Mouse (Mus musculus): Measurements from ENCODE around the gene Rptor. TPM values are rescaled to one million over a fixed set of nuclear protein-coding genes. Genes with fewer than 3 reads are reported as not detected.

The Rptor gene
- total RNA-seq, 1 experiment from 2014 or later, result 21.4 TPM

- no peak for ATAC-seq (ENCODE audit: extremely low read depth, insufficient number of reproducible peaks, low FRiP score, poor library complexity, severe bottlenecking)
These were observed 2.4 kb upstream of the Rptor start for GRCm38 (mm10) chr11:119600286-119600685.

GRCm38 (mm10) chr11:119602177-119602700 is 466 bp upstream of the Rptor start:
- no peak for ATAC-seq (ENCODE audit: extremely low read depth, insufficient number of reproducible peaks, low FRiP score, poor library complexity, severe bottlenecking)

- ATAC-seq (ENCODE audit: extremely low read depth, insufficient number of reproducible peaks, low FRiP score, poor library complexity, severe bottlenecking), result no peak
These were observed 811 bp downstream of the Rptor start for GRCm38 (mm10) chr11:119603527-119603905.

- no peak for ATAC-seq (ENCODE audit: extremely low read depth, insufficient number of reproducible peaks, low FRiP score, poor library complexity, severe bottlenecking)
These were observed 4.8 kb downstream of the Rptor start for GRCm38 (mm10) chr11:119607464-119607863.

GRCm38 (mm10) chr11:119611496-119611895 is 8.8 kb downstream of the Rptor start:
- ATAC-seq (ENCODE audit: extremely low read depth, insufficient number of reproducible peaks, low FRiP score, poor library complexity, severe bottlenecking), result no peak

- ATAC-seq (ENCODE audit: extremely low read depth, insufficient number of reproducible peaks, low FRiP score, poor library complexity, severe bottlenecking), result no peak
These were observed 9.5 kb downstream of the Rptor start for GRCm38 (mm10) chr11:119612179-119612578.

GRCm38 (mm10) chr11:119615087-119615486 is 12.4 kb downstream of the Rptor start:
- no peak for ATAC-seq (ENCODE audit: extremely low read depth, insufficient number of reproducible peaks, low FRiP score, poor library complexity, severe bottlenecking)

GRCm38 (mm10) chr11:119618763-119619162 is 16.1 kb downstream of the Rptor start:
- ATAC-seq (ENCODE audit: extremely low read depth, insufficient number of reproducible peaks, low FRiP score, poor library complexity, severe bottlenecking), result no peak

GRCm38 (mm10) chr11:119621266-119621665 is 18.6 kb downstream of the Rptor start:
- no peak for ATAC-seq (ENCODE audit: extremely low read depth, insufficient number of reproducible peaks, low FRiP score, poor library complexity, severe bottlenecking)

- ATAC-seq (ENCODE audit: extremely low read depth, insufficient number of reproducible peaks, low FRiP score, poor library complexity, severe bottlenecking), result no peak
These were observed 21.1 kb downstream of the Rptor start for GRCm38 (mm10) chr11:119623800-119624199.

GRCm38 (mm10) chr11:119624401-119624800 is 21.7 kb downstream of the Rptor start:
- no peak for ATAC-seq (ENCODE audit: extremely low read depth, insufficient number of reproducible peaks, low FRiP score, poor library complexity, severe bottlenecking)

- ATAC-seq (ENCODE audit: extremely low read depth, insufficient number of reproducible peaks, low FRiP score, poor library complexity, severe bottlenecking), result no peak
These were observed 22.2 kb downstream of the Rptor start for GRCm38 (mm10) chr11:119624955-119625354.

GRCm38 (mm10) chr11:119625476-119625875 is 22.8 kb downstream of the Rptor start:
- ATAC-seq (ENCODE audit: extremely low read depth, insufficient number of reproducible peaks, low FRiP score, poor library complexity, severe bottlenecking), result no peak

GRCm38 (mm10) chr11:119625943-119626342 is 23.2 kb downstream of the Rptor start:
- ATAC-seq (ENCODE audit: extremely low read depth, insufficient number of reproducible peaks, low FRiP score, poor library complexity, severe bottlenecking), result no peak

- ATAC-seq (ENCODE audit: extremely low read depth, insufficient number of reproducible peaks, low FRiP score, poor library complexity, severe bottlenecking), result no peak
These were observed 24.5 kb downstream of the Rptor start for GRCm38 (mm10) chr11:119627243-119627642.

- no peak for ATAC-seq (ENCODE audit: extremely low read depth, insufficient number of reproducible peaks, low FRiP score, poor library complexity, severe bottlenecking)
These were observed 26.4 kb downstream of the Rptor start for GRCm38 (mm10) chr11:119629072-119629471.

- no peak for ATAC-seq (ENCODE audit: extremely low read depth, insufficient number of reproducible peaks, low FRiP score, poor library complexity, severe bottlenecking)
These were observed 27.6 kb downstream of the Rptor start for GRCm38 (mm10) chr11:119630329-119630728.

- ATAC-seq (ENCODE audit: extremely low read depth, insufficient number of reproducible peaks, low FRiP score, poor library complexity, severe bottlenecking), result no peak
These were observed 28.6 kb downstream of the Rptor start for GRCm38 (mm10) chr11:119631222-119631870.

GRCm38 (mm10) chr11:119636371-119636883 is 33.7 kb downstream of the Rptor start:
- ATAC-seq (ENCODE audit: extremely low read depth, insufficient number of reproducible peaks, low FRiP score, poor library complexity, severe bottlenecking), result no peak

- no peak for ATAC-seq (ENCODE audit: extremely low read depth, insufficient number of reproducible peaks, low FRiP score, poor library complexity, severe bottlenecking)
These were observed 34.8 kb downstream of the Rptor start for GRCm38 (mm10) chr11:119637519-119637918.

GRCm38 (mm10) chr11:119640491-119640890 is 37.8 kb downstream of the Rptor start:
- ATAC-seq (ENCODE audit: extremely low read depth, insufficient number of reproducible peaks, low FRiP score, poor library complexity, severe bottlenecking), result no peak
